Mouse (Mus musculus) liver (tissue): ENCODE data around the gene Rdh19.

ENCODE experiments used
- DNase-seq: peaks from one replicate; pipeline ENCODE4 v3.0.0-alpha.2; 2020; ENCODE audit warnings: mixed read lengths

Gene Rdh19

GRCm38 (mm10) chr10:127881041-127881440, 31.3 kb downstream of the Rdh19 start:
- DNase-seq: no peak

- no peak for DNase-seq
These were observed 36.8 kb downstream of the Rdh19 start for GRCm38 (mm10) chr10:127886551-127886950.

- no peak for DNase-seq
These were observed 37.2 kb downstream of the Rdh19 start for GRCm38 (mm10) chr10:127886971-127887370.

GRCm38 (mm10) chr10:127888605-127889004, 38.9 kb downstream of the Rdh19 start, which contains the start of gene Rdh7:
Gene Rdh7, minus strand, starts transcription at chr10:127888817.
- no peak for DNase-seq

- DNase-seq: no peak
These were observed 41.8 kb downstream of the Rdh19 start for GRCm38 (mm10) chr10:127891481-127891880.

GRCm38 (mm10) chr10:127893163-127894022, 43.7 kb downstream of the Rdh19 start:
- peak; percentile 46 for DNase-seq

GRCm38 (mm10) chr10:127896705-127897104, 47.0 kb downstream of the Rdh19 start:
- no peak for DNase-seq

GRCm38 (mm10) chr10:127897506-127897905, 47.8 kb downstream of the Rdh19 start:
- DNase-seq: no peak

- no peak for DNase-seq
These were observed 48.5 kb downstream of the Rdh19 start, which contains the start of gene Sdr9c7 for GRCm38 (mm10) chr10:127898218-127898617. Gene Sdr9c7, plus strand, starts transcription at chr10:127898518.

- DNase-seq: no peak
These were observed 50.1 kb downstream of the Rdh19 start for GRCm38 (mm10) chr10:127899783-127900182.

GRCm38 (mm10) chr10:127901751-127902150, 52.0 kb downstream of the Rdh19 start:
- DNase-seq: no peak

GRCm38 (mm10) chr10:127903116-127903515, 53.4 kb downstream of the Rdh19 start:
- DNase-seq: no peak

- peak; percentile 10 for DNase-seq
These were observed 55.2 kb downstream of the Rdh19 start for GRCm38 (mm10) chr10:127904718-127905446.

GRCm38 (mm10) chr10:127906138-127906537, 56.4 kb downstream of the Rdh19 start:
- no peak for DNase-seq

- no peak for DNase-seq
These were observed 57.7 kb downstream of the Rdh19 start for GRCm38 (mm10) chr10:127907386-127907951.
